Mouse (Mus musculus) spleen, adult 2 months (tissue): ENCODE data around the gene Olfr630. TPM values are rescaled to one million over a fixed set of nuclear protein-coding genes. Genes with fewer than 3 reads are reported as not detected.
A peak's percentile ranks its signal among the peaks of the same experiment; 100 is the strongest.
"Not testable (repeated sequence)": the region's sequence is repeated elsewhere in the genome, so short reads cannot be mapped to it uniquely, and the experiment has no call there.

Experiments
- DNase-seq, 2 experiments: peaks; one replicate each; pipeline versions ENCODE4 v3.0.0 to v3.0.0-alpha.2; 2012 to 2021; ENCODE audit warnings: low spot score in 2 of 2, low read depth in 1 of 2
- H3K27ac ChIP-seq: fragments of 200-500 bp; 2 replicates; pipeline ENCODE4 v1.5.1; 2012; ENCODE audit warnings: low read length, inconsistent platforms; ENCODE audit not compliant: insufficient read depth
- H3K27me3 ChIP-seq: fragments of 200-500 bp; 2 replicates; pipeline ENCODE4 v1.6.1; 2012; ENCODE audit warnings: mild to moderate bottlenecking, moderate library complexity, low read length, inconsistent platforms; ENCODE audit not compliant: control insufficient read depth, insufficient read depth
- H3K36me3 ChIP-seq: fragments of 200-500 bp; 2 replicates; pipeline ENCODE4 v1.6.1; 2012; ENCODE audit warnings: mild to moderate bottlenecking, low read length, inconsistent platforms; ENCODE audit not compliant: control insufficient read depth, insufficient read depth
- H3K4me1 ChIP-seq: fragments of 200-500 bp; 2 replicates; pipeline ENCODE4 v1.6.1; 2011; ENCODE audit warnings: inconsistent platforms; ENCODE audit not compliant: control insufficient read depth, insufficient read depth, insufficient read length
- H3K4me3 ChIP-seq: fragments of 200-500 bp; 2 replicates; pipeline ENCODE4 v1.5.1; 2011; ENCODE audit warnings: mild to moderate bottlenecking, inconsistent platforms; ENCODE audit not compliant: insufficient read depth, insufficient read length; ENCODE audit errors: extremely low read depth
- CTCF ChIP-seq: fragments of 200-500 bp; IDR thresholded peaks from 2 replicates; pipeline ENCODE4 v1.5.1; 2011; ENCODE audit warnings: mild to moderate bottlenecking, inconsistent platforms; ENCODE audit not compliant: insufficient read depth, insufficient read length, insufficient replicate concordance; ENCODE audit errors: extremely low read depth
- POLR2A ChIP-seq: fragments of 200-500 bp; IDR thresholded peaks from 2 replicates; pipeline ENCODE4 v1.6.1; 2011; ENCODE audit warnings: low read depth, low read length, inconsistent platforms
- WGBS: fragments of 180-500 bp; shearing (Covaris S2); methylation state at CpG from one replicate; pipeline ENCODE4 v1.1.7; 2018; 5-methylcytosine and 5-hydroxymethylcytosine counted together
- polyA plus RNA-seq: library from polyadenylated mRNA; depleted of rRNA; stranded (reverse); fragments of >200 nt; gene quantifications from 2 replicates; pipeline ENCODE4 v1.2.3, GENCODE M21; 2012; rRNA removed

The Olfr630 gene
- polyA plus RNA-seq, 1 experiment = not detected

DNA sequence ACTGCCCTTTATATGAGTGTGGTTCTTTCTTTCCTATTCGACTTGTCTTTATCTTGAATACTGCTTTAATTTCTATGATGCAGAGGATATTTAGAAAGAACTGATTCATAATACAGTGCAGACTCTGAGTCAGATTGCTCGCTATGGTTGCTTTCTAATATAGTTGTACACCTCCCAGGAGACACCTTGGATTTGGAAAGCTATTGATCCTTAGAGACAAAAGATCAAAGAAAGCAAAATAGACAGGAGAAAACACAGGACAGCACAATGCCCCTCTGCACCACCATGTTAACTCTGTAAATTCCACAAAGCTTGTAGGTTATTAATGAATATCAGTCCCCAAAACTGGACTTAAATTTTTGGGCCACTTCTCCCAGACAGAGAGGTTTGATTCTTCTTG lies 12.3 kb downstream of the Olfr630 start, which contains the start of gene Olfr629:
TSS of gene Olfr629 (minus strand) at position 101 of the 400 bp plus-strand sequence.
- no peak for DNase-seq
- TF ChIP-seq POLR2A (no peak), CTCF (no peak)
- Histone ChIP-seq H3K36me3 (no peaks in the 10 kb centered on the region), H3K27me3 (no peaks in the 10 kb centered on the region), H3K27ac (no peak within 1 kb of the TSS), H3K4me1 (no peaks in the 10 kb centered on the region), H3K4me3 (no peak within 1 kb of the TSS)
- 85% methylated on average over 2 of the region's 2 CpGs for WGBS

DNA sequence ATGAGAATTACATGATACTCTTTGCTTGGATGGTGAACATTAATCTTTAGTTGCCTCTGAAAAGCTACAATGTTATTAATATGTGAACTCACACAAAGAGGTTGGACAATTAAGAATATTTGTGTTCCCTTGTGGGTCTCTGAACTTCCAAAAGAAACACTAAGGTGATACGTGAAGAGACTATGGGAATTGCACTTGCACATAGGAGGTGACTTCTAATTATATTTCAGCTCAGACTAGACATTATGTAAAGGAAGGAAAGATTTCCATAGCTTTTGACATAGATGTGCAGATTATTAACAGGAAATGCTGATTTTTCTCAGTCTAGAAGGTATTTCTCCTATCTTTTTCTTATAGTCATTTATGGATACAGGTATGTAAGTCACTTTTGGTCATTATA lies 27.1 kb downstream of the Olfr630 start, which contains the start of gene Olfr628:
TSS of gene Olfr628 (plus strand) at position 301 of the 400 bp plus-strand sequence.
- Histone ChIP-seq H3K36me3 (no peaks in the 10 kb centered on the region), H3K27ac (no peak within 1 kb of the TSS), H3K4me1 (no peaks in the 10 kb centered on the region), H3K27me3 (no peaks in the 10 kb centered on the region), H3K4me3 (no peak within 1 kb of the TSS)
- no peak for DNase-seq
- TF ChIP-seq POLR2A (no peak), CTCF (no peak)
- WGBS = 90% methylated on average over 1 of the region's 1 CpGs

DNA sequence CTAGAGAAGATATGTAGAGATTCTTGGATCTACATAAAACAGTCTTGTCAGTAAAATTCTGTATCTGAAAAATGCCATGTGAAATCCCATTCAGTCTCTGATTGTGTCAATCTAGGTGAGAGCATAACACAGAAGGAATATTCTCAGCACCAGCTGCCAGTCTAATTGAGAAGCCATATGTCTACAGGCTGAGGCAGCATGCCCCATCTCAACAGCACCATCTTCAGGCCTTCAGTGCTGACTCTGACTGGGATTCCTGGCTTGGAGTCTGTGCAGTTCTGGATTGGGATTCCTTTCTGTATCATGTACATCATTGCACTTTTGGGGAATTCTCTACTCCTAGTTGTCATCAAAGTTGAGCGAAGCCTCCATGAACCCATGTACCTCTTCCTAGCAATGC lies 40.7 kb downstream of the Olfr630 start:
- DNase-seq = not testable (repeated sequence)

DNA sequence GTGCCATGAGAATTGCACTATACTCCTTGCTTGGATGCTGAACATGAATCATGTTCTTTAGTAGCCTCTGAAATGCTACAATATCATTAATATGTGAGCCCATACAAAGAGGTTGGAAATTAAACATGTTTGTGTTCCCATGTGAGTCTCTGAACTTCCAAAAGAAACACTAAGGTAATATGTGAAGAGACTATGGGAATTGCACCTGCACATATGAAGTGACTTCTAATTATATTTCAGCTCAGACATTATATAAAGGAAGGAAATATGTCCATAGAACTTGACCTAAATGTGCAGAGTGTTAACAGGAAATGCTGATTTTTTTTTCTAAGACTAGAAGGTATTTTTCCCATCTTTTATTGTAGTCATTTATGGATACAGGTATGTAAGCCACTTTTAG lies 42.8 kb downstream of the Olfr630 start, which contains the start of gene Olfr243:
TSS of gene Olfr243 (plus strand) at position 301 of the 400 bp plus-strand sequence.
- Histone ChIP-seq H3K27ac (no peak within 1 kb of the TSS), H3K4me1 (no peaks in the 10 kb centered on the region), H3K4me3 (no peak within 1 kb of the TSS), H3K36me3 (no peaks in the 10 kb centered on the region), H3K27me3 (no peaks in the 10 kb centered on the region)
- no peak for TF ChIP-seq POLR2A
- TF ChIP-seq CTCF = no peak
- no peak for DNase-seq

More for the DNA sequence above, 40.7 kb downstream of the Olfr630 start:
- H3K4me3 ChIP-seq, H3K36me3 ChIP-seq, H3K4me1 ChIP-seq, H3K27ac ChIP-seq, H3K27me3 ChIP-seq: not testable (repeated sequence)
- WGBS = 97% methylated on average over 1 of the region's 1 CpGs

DNA sequence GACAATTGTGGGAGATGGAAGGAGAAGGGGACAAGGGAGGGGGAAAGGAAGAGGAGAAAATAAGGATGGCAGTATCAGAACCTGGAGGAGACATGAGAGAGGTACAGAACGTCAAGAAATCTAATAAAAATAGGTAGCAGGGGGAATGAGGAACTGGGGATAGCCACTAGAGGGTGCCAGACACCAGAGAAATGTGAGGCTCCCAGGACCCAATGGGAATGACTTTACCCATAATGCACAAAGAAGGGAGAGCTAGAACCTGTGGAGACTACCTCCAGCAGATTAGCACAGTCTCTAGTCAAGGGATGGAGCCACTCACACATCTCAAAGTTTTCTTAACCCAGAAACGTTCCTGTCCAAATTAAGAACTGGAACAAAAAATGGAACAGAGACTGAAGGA lies 45.1 kb downstream of the Olfr630 start:
- Histone ChIP-seq H3K4me3 (no peak overlapping the region), H3K36me3 (no peaks in the 10 kb centered on the region), H3K4me1 (no peaks in the 10 kb centered on the region), H3K27ac (no peak overlapping the region), H3K27me3 (no peaks in the 10 kb centered on the region)
- no peak for TF ChIP-seq POLR2A
- TF ChIP-seq CTCF = no peak
- WGBS = 35% methylated on average over 2 of the region's 2 CpGs
- DNase-seq = peak; percentile 2 to 7

Other genes with a start within 250 kb of the Olfr630 start
- gene Olfr610, start 245.2 kb downstream of the Olfr630 start, polyA plus RNA-seq = not detected in 2 replicates
- not detected in 2 replicates for gene Olfr611, start 236.5 kb downstream of the Olfr630 start, polyA plus RNA-seq
- not detected in 2 replicates for gene Olfr612, start 214.6 kb downstream of the Olfr630 start, polyA plus RNA-seq
- gene Olfr613, start 209.3 kb downstream of the Olfr630 start, polyA plus RNA-seq = not detected in 2 replicates
- not detected in 2 replicates for gene Olfr615, start 201.3 kb downstream of the Olfr630 start, polyA plus RNA-seq
- not detected in 2 replicates for gene Olfr616, start 188.2 kb downstream of the Olfr630 start, polyA plus RNA-seq
- not detected in 2 replicates for gene Olfr617, start 184.3 kb downstream of the Olfr630 start, polyA plus RNA-seq
- gene Olfr618, start 167.2 kb downstream of the Olfr630 start, polyA plus RNA-seq = not detected in 2 replicates
- not detected in 2 replicates for gene Olfr619, start 156.8 kb downstream of the Olfr630 start, polyA plus RNA-seq
- gene Olfr620, start 144.8 kb downstream of the Olfr630 start, polyA plus RNA-seq = not detected in 2 replicates
- gene Olfr622, start 114.6 kb downstream of the Olfr630 start, polyA plus RNA-seq = not detected in 2 replicates
- not detected in 2 replicates for gene Olfr623, start 93.6 kb downstream of the Olfr630 start, polyA plus RNA-seq
- gene Olfr624, start 86.1 kb downstream of the Olfr630 start, polyA plus RNA-seq = not detected in 2 replicates
- gene Olfr625-ps1, start 74.6 kb downstream of the Olfr630 start, polyA plus RNA-seq = not detected in 2 replicates
- gene Olfr243, start 42.7 kb downstream of the Olfr630 start, polyA plus RNA-seq = not detected in 2 replicates
- gene Olfr628, start 27.0 kb downstream of the Olfr630 start, polyA plus RNA-seq = not detected in 2 replicates
- not detected in 2 replicates for gene Olfr629, start 12.4 kb downstream of the Olfr630 start, polyA plus RNA-seq
- gene Olfr69, start 14.3 kb upstream of the Olfr630 start, polyA plus RNA-seq = not detected in 2 replicates
- not detected in 2 replicates for gene Olfr68, start 22.4 kb upstream of the Olfr630 start, polyA plus RNA-seq
- gene Olfr67, start 34.5 kb upstream of the Olfr630 start, polyA plus RNA-seq = not detected in 2 replicates
- gene Hbb-bt, start 56.7 kb upstream of the Olfr630 start, polyA plus RNA-seq = 8,577 and 15,977 TPM in 2 replicates
- 71,783 and 120,196 TPM in 2 replicates for gene Hbb-bs, start 70.8 kb upstream of the Olfr630 start, polyA plus RNA-seq
- gene Hbb-bh2, start 83.2 kb upstream of the Olfr630 start, polyA plus RNA-seq = not detected in 2 replicates
- 0.15 TPM in 1 of 2 replicates, not detected in the other for gene Hbb-bh1, start 85.8 kb upstream of the Olfr630 start, polyA plus RNA-seq
- gene Hbb-y, start 95.9 kb upstream of the Olfr630 start, polyA plus RNA-seq = 0.14 TPM in 1 of 2 replicates, not detected in the other
- gene Olfr66, start 128.9 kb upstream of the Olfr630 start, polyA plus RNA-seq = not detected in 2 replicates
- not detected in 2 replicates for gene Olfr64, start 137.2 kb upstream of the Olfr630 start, polyA plus RNA-seq
- gene Olfr65, start 146.2 kb upstream of the Olfr630 start, polyA plus RNA-seq = not detected in 2 replicates
- gene Olfr631, start 171.5 kb upstream of the Olfr630 start, polyA plus RNA-seq = not detected in 2 replicates
- not detected in 2 replicates for gene Olfr632, start 177.0 kb upstream of the Olfr630 start, polyA plus RNA-seq
- gene Olfr633, start 187.1 kb upstream of the Olfr630 start, polyA plus RNA-seq = not detected in 2 replicates
- gene Olfr635, start 213.8 kb upstream of the Olfr630 start, polyA plus RNA-seq = not detected in 2 replicates
- not detected in 2 replicates for gene Olfr638, start 241.4 kb upstream of the Olfr630 start, polyA plus RNA-seq